Mouse (Mus musculus): ENCODE results near the gene Raver2.

DNA sequence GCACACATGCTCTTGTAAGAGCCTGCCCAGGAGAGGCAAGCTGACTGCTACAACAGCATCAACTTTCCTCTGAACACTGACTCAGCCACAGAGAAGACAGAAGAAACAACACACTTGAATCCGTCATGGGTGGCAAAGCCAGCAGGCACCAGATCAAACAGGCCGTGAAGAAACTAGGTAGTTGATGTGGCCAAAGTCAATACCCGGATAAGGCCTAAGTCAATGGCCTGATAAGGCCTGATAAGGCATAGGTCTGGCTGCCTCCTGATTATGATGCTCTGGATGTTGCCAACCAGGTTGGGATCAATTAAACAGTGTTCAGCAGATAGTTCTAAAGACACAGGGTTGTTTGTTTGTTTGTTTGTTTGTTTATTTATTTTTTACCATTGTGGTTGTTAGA is 17.3 kb downstream of the Raver2 start:
- TF ChIP-seq GATA1 (IDR thresholded peaks at IDR 0.05; ENCODE audit: borderline replicate concordance, low read length) = no peak
- no peak for TF ChIP-seq FLI1 (IDR thresholded peaks at IDR 0.05; ENCODE audit: low read length)

Measured in megakaryocyte, embryonic 14.5 days (primary cell).